ENCODE assay signal across 9 mouse cellular contexts in the genomic region with DNA sequence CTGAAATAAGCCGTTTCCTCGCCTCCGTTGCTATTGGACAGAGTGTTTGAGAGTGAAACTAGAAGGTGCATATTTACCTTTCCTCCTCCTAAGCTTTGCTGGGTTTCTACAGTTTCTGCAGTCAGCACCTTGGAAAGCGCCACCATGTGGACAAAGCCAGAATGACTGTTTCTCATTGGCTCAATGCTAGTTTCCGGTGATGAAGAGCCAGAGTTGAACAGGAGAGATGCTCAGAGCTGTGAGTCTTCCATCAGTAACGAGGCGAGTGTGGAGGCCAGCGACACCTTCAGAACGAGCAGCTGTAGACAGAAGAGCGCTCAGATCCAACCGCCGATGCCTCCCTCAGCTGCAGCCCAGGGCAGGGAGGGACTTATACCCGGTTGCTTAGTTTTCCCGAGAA. TPM values are rescaled to one million over a fixed set of nuclear protein-coding genes. Genes with fewer than 3 reads are reported as not detected.
DNase-seq lines count a peak whose midpoint lies in the region; ATAC-seq lines count a peak whose summit lies in the region.
"Had no signal": no experiment of that assay in that cellular context is flagged by ENCODE, and none has a peak within 500 bp of the region (broad histone marks: within the 10 kb centered on the region; RNA-seq: fewer than 3 reads in every experiment).

No protein-coding gene starts in this region.

- ATAC-seq in monocyte, adult 5-6 weeks (replicated peaks; ENCODE audit: insufficient number of reproducible peaks, low FRiP score, low TSS enrichment, poor library complexity, severe bottlenecking), result 0 out of 2 replicates have a peak, but pooled peaks have one; percentile 35

- DNase-seq in adrenal gland, postnatal 14 days, result peak; percentile 45
- DNase-seq in adrenal gland, adult 2 months, result no peak
- peak; percentile 46 for DNase-seq in kidney, postnatal 10 days
- no peak for DNase-seq in kidney, adult 11 months
- DNase-seq in brain, adult 2 months (ENCODE audit: low read depth, low spot score), result peak; percentile 82
- peak; percentile 63 to 66 for DNase-seq in kidney, postnatal 4 days
- no peak for DNase-seq in Muller cell, postnatal 12 days (ENCODE audit: inconsistent ontology term)

RNA-seq across cellular contexts. Expression of a gene that starts 4.1 kb away (rescaled TPM):
- 0.56 and 7.0 TPM in 2 replicates for total RNA-seq in adrenal gland, postnatal 14 days (2021)
- 1 to 10 TPM in 1 of 2 experiments, not detected in 1; 1.0 TPM for total RNA-seq in adrenal gland, adult 2 months (2021)
- 0.17 and 0.66 TPM in 2 replicates for polyA plus RNA-seq in adrenal gland, adult 2 months (2012; rRNA removed)
- total RNA-seq in monocyte, adult 5-6 weeks (2017), result 0.39 to 0.75 TPM (median 0.57 TPM) in 3 replicates
- polyA plus RNA-seq: C2C12 had no signal

RNA-seq across cellular contexts. Expression of a gene that starts 17.6 kb away (rescaled TPM):
- not detected in 2 replicates for total RNA-seq in adrenal gland, postnatal 14 days (2021)
- total RNA-seq in adrenal gland, adult 2 months (2021), result not detected
- polyA plus RNA-seq in adrenal gland, adult 2 months (2012; rRNA removed), result not detected in 2 replicates
- total RNA-seq in monocyte, adult 5-6 weeks (2017), result not detected in 3 replicates
- polyA plus RNA-seq: C2C12 had no signal

RNA-seq across cellular contexts. Expression of a gene that starts 45.5 kb away (rescaled TPM):
- 10.2 and 34.6 TPM in 2 replicates for total RNA-seq in adrenal gland, postnatal 14 days (2021)
- 10 to 100 TPM; 27.3 to 31.5 TPM for total RNA-seq in adrenal gland, adult 2 months (2021)
- polyA plus RNA-seq in adrenal gland, adult 2 months (2012; rRNA removed), result 30.6 and 31.8 TPM in 2 replicates
- 5.1 to 16.0 TPM (median 5.4 TPM) in 3 replicates for total RNA-seq in monocyte, adult 5-6 weeks (2017)
- polyA plus RNA-seq: C2C12 had no signal

RNA-seq across cellular contexts. Expression of a gene that starts 45.7 kb away (rescaled TPM):
- total RNA-seq in adrenal gland, postnatal 14 days (2021), result 0.23 and 0.33 TPM in 2 replicates
- under 1 TPM in 1 of 2 experiments, not detected in 1; 0.28 TPM for total RNA-seq in adrenal gland, adult 2 months (2021)
- polyA plus RNA-seq in adrenal gland, adult 2 months (2012; rRNA removed), result not detected in 2 replicates
- total RNA-seq in monocyte, adult 5-6 weeks (2017), result 0.10 to 0.21 TPM in 2 of 3 replicates, not detected in the other

Comparison
In these comparisons a context has a peak if more than half of its experiments do, and no peak if none do; other contexts are left out.
1. DNase-seq: peak in adrenal gland, postnatal 14 days (single experiment), kidney, postnatal 10 days (single experiment), brain, adult 2 months (single experiment) and kidney, postnatal 4 days (2 of 2); none in adrenal gland, adult 2 months (single experiment), kidney, adult 11 months (single experiment) and Muller cell, postnatal 12 days (single experiment).